Mouse (Mus musculus) forebrain, embryonic 11.5 days (tissue): ENCODE results near the gene Mlf2. TPM values are rescaled to one million over a fixed set of nuclear protein-coding genes. Genes with fewer than 3 reads are reported as not detected.
A peak's percentile ranks its signal among the peaks of the same experiment; 100 is the strongest.

ENCODE experiments used
- ATAC-seq: fragments of 200-750 bp; cut with Nextera tagmentation; replicated peaks from 2 replicates; pipeline ENCODE4 v1.8.0; 2017; ENCODE audit warnings: moderate TSS enrichment; ENCODE audit not compliant: low FRiP score
- DNase-seq: peaks from one replicate; pipeline ENCODE4 v3.0.0-alpha.2; 2017; ENCODE audit warnings: low spot score
- H3K27ac ChIP-seq: fragments of 300-500 bp; sonication (generic); 2 replicates; pipeline ENCODE4 v1.5.1; 2014; ENCODE audit warnings: low read depth, low read length
- H3K27me3 ChIP-seq: fragments of 300-500 bp; sonication (generic); 2 replicates; pipeline ENCODE4 v1.6.1; 2014; ENCODE audit warnings: mild to moderate bottlenecking, low read length, mixed read lengths; ENCODE audit not compliant: control insufficient read depth, insufficient read depth
- H3K36me3 ChIP-seq: fragments of 300-500 bp; sonication (generic); 2 replicates; pipeline ENCODE4 v1.6.1; 2014; ENCODE audit warnings: mild to moderate bottlenecking, low read length, moderate library complexity, mixed read lengths; ENCODE audit not compliant: control insufficient read depth, insufficient read depth
- H3K4me1 ChIP-seq: fragments of 300-500 bp; sonication (generic); replicated peaks from 2 replicates; pipeline ENCODE4 v1.6.1; 2014; ENCODE audit warnings: low read length, mixed read lengths; ENCODE audit not compliant: control insufficient read depth, insufficient read depth
- H3K4me2 ChIP-seq: fragments of 300-500 bp; sonication (generic); 2 replicates; pipeline ENCODE4 v1.6.1; 2014; ENCODE audit warnings: low read depth, mild to moderate bottlenecking, low read length, moderate library complexity, mixed read lengths; ENCODE audit not compliant: severe bottlenecking
- H3K4me3 ChIP-seq: fragments of 300-500 bp; sonication (generic); 2 replicates; pipeline ENCODE4 v1.5.1; 2014; ENCODE audit warnings: low read depth, low read length
- H3K9ac ChIP-seq: fragments of 300-500 bp; sonication (generic); 2 replicates; pipeline ENCODE4 v1.6.1; 2014; ENCODE audit warnings: low read length
- H3K9me3 ChIP-seq: fragments of 300-500 bp; sonication (generic); 2 replicates; pipeline ENCODE4 v1.6.1; 2016; ENCODE audit warnings: low read length, mixed read lengths; ENCODE audit not compliant: control insufficient read depth
- WGBS: fragments of 180-500 bp; shearing (Covaris S2); extraction: QIAGEN DNeasy Blood & Tissue Kit; methylation state at CpG from one replicate; pipeline ENCODE4 v1.1.7; 2014; 5-methylcytosine and 5-hydroxymethylcytosine counted together
- polyA plus RNA-seq: library from polyadenylated mRNA; unstranded; fragments of >200 nt; fragmentation: Nextera tagmentation; extraction: Ambion mirVana; gene quantifications from 2 replicates; pipeline ENCODE4 v1.2.1, GENCODE M21; 2014

Gene Mlf2
- polyA plus RNA-seq, 1 experiment from 2014 or later: 450 TPM

DNA sequence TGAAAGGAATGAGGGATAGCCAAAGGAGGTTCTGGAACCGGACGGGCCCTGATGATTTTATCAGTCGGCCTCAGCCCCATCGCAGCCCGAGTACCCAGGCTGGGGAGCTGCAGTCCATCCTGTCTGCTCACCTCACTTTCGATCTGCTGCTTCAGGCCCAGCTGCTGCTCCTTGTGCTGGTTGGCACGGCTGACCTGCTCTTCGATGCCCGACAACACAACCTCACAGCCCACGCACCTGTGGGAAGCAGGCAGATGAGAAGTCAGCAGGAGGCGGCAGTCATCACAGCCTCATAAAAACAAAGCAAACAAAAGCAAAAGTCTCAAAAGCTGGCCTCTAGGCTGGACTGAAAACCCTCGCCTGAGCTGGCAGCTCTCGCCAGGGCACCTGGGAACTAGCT, 28.8 kb downstream of the Mlf2 start:
- Histone ChIP-seq H3K4me3 (no peak overlapping the region), H3K27me3 (no peaks in the 10 kb centered on the region), H3K4me2 (no peak overlapping the region), H3K36me3 (peaks cover 6% of the 10 kb centered on the region; the same call in 1 of the 2 replicates), H3K27ac (no peak overlapping the region), H3K9ac (no peak overlapping the region), H3K4me1 (peaks cover 5% of the 10 kb centered on the region; the same call in 1 of the 2 replicates), H3K9me3 (no peaks in the 10 kb centered on the region)
- DNase-seq: no peak
- no peak for ATAC-seq
- 91% methylated on average over 13 of the region's 13 CpGs for WGBS

DNA sequence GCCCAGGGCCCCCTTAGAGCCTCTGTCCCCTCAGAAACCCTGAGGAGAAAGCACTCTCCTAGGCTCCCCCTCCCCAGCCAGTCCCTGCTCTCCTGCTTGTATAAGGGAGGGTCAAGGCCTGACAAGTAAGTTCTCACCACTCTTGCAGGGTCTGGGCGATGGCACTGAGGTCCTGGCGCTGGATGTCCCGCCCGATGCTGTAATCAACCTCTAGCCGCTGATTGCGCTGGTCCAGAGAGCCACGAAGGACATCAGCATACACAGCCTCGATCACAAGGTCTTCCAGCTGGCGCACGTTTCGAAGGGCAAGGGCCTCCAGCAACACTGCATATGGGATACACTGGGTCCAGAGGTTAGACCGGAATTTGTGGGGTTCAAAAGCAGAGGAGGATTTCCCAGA, 29.8 kb downstream of the Mlf2 start:
- no peak for ATAC-seq
- no peaks in the 10 kb centered on the region for H3K9me3 ChIP-seq
- H3K4me3 ChIP-seq: no peak overlapping the region
- H3K4me1 ChIP-seq: peaks cover 5% of the 10 kb centered on the region; the same call in 1 of the 2 replicates
- peaks cover 6% of the 10 kb centered on the region; the same call in 1 of the 2 replicates for H3K36me3 ChIP-seq
- WGBS: 96% methylated on average over 12 of the region's 12 CpGs
- H3K9ac ChIP-seq: no peak overlapping the region
- DNase-seq: no peak
- no peak overlapping the region for H3K27ac ChIP-seq
- H3K4me2 ChIP-seq: no peak overlapping the region
- H3K27me3 ChIP-seq: no peaks in the 10 kb centered on the region

DNA sequence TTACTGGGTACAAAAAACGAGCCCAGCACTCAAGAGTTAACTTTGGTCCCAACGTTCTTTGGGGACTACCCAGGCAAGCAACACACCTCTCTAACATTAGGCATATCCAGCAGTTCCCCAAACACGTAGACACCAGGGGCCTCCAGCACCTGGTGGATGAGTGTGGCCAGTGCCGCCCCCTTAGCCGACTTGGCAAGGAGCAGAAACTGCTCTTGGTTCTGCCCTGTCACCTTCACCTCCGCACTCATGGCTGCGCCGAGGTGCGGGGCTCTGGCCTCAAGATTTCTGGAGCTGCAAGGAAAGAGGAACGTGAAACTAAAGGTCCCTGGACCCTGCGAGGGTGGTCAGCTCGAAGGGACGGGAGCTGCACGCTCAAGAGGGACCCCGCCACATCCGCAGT, 33.5 kb downstream of the Mlf2 start:
- DNase-seq (no peak), ATAC-seq (peak; percentile 28)
- Histone ChIP-seq H3K27ac (no peak overlapping the region), H3K4me2 (peak overlapping the region; percentile 92), H3K36me3 (peaks cover 4% of the 10 kb centered on the region; the same call in 1 of the 2 replicates), H3K27me3 (no peaks in the 10 kb centered on the region), H3K9ac (peak overlapping the region; percentile 95), H3K4me3 (peak overlapping the region; percentile 78), H3K9me3 (no peaks in the 10 kb centered on the region), H3K4me1 (peaks cover 7% of the 10 kb centered on the region; the same call in 1 of the 2 replicates)
- 44% methylated on average over 16 of the region's 16 CpGs for WGBS

DNA sequence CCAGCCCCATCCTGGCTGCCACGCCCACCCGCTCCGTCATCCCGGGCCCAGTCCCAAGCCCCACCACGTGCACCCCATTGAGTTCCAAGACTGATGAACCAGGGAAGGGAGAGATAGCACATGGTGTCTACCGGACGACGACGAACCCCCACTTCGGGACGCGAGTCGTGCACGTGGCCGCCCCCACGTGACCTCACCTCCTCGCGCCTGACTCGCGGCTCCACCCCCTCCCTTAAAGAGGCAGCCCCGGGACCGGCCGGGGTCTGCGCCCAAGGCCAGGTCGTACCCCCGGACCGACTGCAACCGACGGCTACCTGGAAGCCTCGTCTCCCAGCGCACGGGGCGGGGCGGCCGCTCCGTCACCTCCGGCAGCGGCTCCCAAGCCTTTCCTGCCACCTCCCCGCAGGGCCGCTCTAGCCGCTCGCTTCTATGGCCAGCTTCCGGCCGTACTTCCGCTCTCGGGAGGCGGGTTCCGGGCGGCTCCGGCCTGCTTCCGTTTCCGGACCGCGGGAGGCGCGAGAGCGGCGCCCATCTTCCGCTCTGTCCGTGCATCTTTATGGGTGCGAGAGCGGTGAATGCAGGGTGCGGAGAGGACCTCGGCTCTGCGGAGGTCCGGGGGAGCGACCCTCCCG, 34.0 kb downstream of the Mlf2 start, which contains the start of gene Cops7a:
TSS of gene Cops7a (minus strand) at position 451 of the 632 bp plus-strand sequence.
- H3K9me3 ChIP-seq: no peaks in the 10 kb centered on the region
- peak; percentile 97 for DNase-seq
- H3K27ac ChIP-seq: peak within 1 kb of the TSS; percentile 83
- H3K27me3 ChIP-seq: no peaks in the 10 kb centered on the region
- peak within 1 kb of the TSS; percentile 78 for H3K4me3 ChIP-seq
- H3K4me1 ChIP-seq: peaks cover 7% of the 10 kb centered on the region; the same call in 1 of the 2 replicates
- under 1% methylated on average over 68 of the region's 68 CpGs for WGBS
- H3K36me3 ChIP-seq: peaks cover 3% of the 10 kb centered on the region; the same call in 1 of the 2 replicates
- ATAC-seq: peak; percentile 96
- peak within 1 kb of the TSS; percentile 95 for H3K9ac ChIP-seq
- H3K4me2 ChIP-seq: peak within 1 kb of the TSS; percentile 92

DNA sequence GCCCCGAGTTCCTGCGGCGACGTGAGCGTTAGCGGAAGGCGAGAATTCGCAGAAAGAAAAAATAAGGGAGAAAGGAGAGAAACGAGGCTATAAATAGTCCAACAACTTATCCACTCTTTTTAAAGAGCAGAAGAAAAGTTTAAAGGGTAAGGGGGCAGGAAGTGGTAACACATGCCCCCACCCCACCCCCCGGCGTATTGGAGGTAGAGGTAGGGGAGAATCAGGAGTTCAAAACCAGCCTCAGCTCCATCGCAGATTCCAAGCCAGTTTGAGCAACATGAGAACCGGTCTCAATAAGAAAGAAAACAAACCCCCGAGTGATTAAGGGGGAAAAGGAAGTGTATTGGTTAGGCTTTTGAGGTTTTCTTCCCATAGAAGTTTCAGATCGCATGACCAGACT, 34.6 kb downstream of the Mlf2 start:
- Histone ChIP-seq H3K27me3 (no peaks in the 10 kb centered on the region), H3K27ac (peak overlapping the region; percentile 83), H3K9ac (peak overlapping the region; percentile 95), H3K9me3 (no peaks in the 10 kb centered on the region), H3K4me1 (peaks cover 7% of the 10 kb centered on the region; the same call in 1 of the 2 replicates), H3K4me3 (peak overlapping the region; percentile 78), H3K4me2 (peak overlapping the region; percentile 92), H3K36me3 (peaks cover under 1% of the 10 kb centered on the region; the same call in 1 of the 2 replicates)
- no peak for ATAC-seq
- peak; percentile 58 for DNase-seq
- 15% methylated on average over 15 of the region's 15 CpGs for WGBS

DNA sequence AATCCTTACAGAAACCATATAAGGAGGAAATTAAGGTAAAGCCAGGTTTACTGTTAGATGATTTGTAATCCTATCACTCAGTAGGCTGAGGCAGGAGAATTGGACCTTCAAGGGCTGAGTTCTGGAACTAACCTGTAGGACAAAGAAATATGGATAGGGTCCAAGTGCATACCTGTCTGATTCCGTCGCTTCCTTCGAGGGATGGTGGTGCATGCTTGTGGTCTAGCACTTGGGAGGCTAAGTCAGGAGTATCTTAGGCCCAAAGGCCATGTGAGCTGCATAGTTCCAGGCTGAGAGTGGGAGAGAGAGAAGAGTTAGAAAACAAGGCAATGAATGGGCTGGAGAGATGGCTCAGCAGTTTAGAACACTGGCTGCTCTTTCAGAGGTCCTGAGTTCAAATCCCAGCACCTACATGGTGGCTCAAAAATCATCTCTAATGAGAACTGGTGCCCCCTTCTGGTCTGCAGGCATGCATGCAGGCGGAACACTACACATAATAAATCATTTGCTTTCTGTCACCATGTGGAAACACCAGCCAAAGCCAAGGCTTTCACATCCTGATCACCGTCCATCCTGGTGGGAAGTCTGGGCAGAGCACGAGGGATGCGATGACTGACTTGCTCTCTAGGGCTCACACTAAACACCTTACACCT, 35.4 kb downstream of the Mlf2 start:
- H3K4me1 ChIP-seq: peaks cover 7% of the 10 kb centered on the region; the same call in 1 of the 2 replicates
- 97% methylated on average over 7 of the region's 7 CpGs for WGBS
- ATAC-seq (no peak), DNase-seq (no peak)
- no peak overlapping the region for H3K4me3 ChIP-seq
- peak overlapping the region; percentile 92; the same call in 1 of the 2 replicates for H3K4me2 ChIP-seq
- no peaks in the 10 kb centered on the region; the same call in 1 of the 2 replicates for H3K36me3 ChIP-seq
- H3K9ac ChIP-seq: no peak overlapping the region
- no peaks in the 10 kb centered on the region for H3K27me3 ChIP-seq
- H3K27ac ChIP-seq: no peak overlapping the region
- no peaks in the 10 kb centered on the region for H3K9me3 ChIP-seq

DNA sequence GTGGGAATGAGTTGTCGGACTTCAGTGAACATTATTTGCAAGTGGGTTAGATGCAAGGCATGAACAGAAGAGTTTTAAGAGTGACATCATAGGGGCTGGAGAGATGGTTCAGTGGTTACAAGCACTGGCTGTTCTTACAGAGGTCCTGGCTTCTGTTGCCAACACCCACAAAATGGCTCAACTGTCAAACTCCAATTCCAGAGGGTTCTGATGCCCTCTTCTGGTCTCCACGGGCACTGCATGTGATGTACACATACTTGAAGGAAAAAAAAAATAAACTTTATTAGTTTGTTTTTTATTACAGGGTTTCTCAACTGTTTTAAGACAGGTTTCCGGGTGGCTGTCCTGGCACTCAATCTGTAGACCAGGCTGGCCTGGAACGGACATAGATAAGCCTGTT, 36.6 kb downstream of the Mlf2 start:
- Histone ChIP-seq H3K4me2 (no peak overlapping the region), H3K27me3 (no peaks in the 10 kb centered on the region), H3K4me1 (peaks cover 7% of the 10 kb centered on the region; the same call in 1 of the 2 replicates), H3K27ac (no peak overlapping the region), H3K36me3 (no peaks in the 10 kb centered on the region; the same call in 1 of the 2 replicates), H3K4me3 (no peak overlapping the region), H3K9ac (no peak overlapping the region), H3K9me3 (no peaks in the 10 kb centered on the region)
- ATAC-seq (no peak), DNase-seq (peak; percentile 74)
- WGBS: 67% methylated on average over 4 of the region's 4 CpGs
